Mouse (Mus musculus) myocyte (in vitro differentiated cells): ENCODE results near the gene Lrrc36. TPM values are rescaled to one million over a fixed set of nuclear protein-coding genes. Genes with fewer than 3 reads are reported as not detected.
A peak's percentile ranks its signal among the peaks of the same experiment; 100 is the strongest.

Source experiments
- H3K27me3 ChIP-seq: one replicate; pipeline ENCODE4 v1.6.1; 2011; ENCODE audit not compliant: control insufficient read depth, insufficient read depth, insufficient read length
- H3K36me3 ChIP-seq: one replicate; pipeline ENCODE4 v1.6.1; 2011; ENCODE audit not compliant: control insufficient read depth, insufficient read depth
- H3K4me2 ChIP-seq: one replicate; pipeline ENCODE4 v1.6.1; 2011; ENCODE audit warnings: low read depth, control low read depth
- H3K4me3 ChIP-seq: one replicate; pipeline ENCODE4 v1.5.1; 2011; ENCODE audit warnings: mild to moderate bottlenecking, control low read depth, moderate library complexity
- H3K79me2 ChIP-seq: one replicate; pipeline ENCODE4 v1.6.1; 2011; ENCODE audit not compliant: control insufficient read depth, insufficient read depth
- H3ac ChIP-seq: one replicate; pipeline ENCODE4 v1.6.1; 2011; ENCODE audit not compliant: control insufficient read depth, insufficient read length
- CEBPB ChIP-seq: IDR thresholded peaks from 2 replicates; pipeline ENCODE4 v1.6.1; 2011; ENCODE audit warnings: mild to moderate bottlenecking, moderate library complexity; ENCODE audit not compliant: poor library complexity, insufficient read depth, severe bottlenecking
- E2F4 ChIP-seq: IDR thresholded peaks from one replicate; pipeline ENCODE4 v1.6.1; 2011; ENCODE audit warnings: mild to moderate bottlenecking, control low read depth, moderate library complexity; ENCODE audit not compliant: insufficient read depth
- MAX ChIP-seq: IDR thresholded peaks from one replicate; pipeline ENCODE4 v1.6.1; 2011; ENCODE audit warnings: low read depth, mild to moderate bottlenecking, control low read depth
- MYOD1 ChIP-seq, 3 experiments: IDR thresholded peaks; one replicate each; pipeline ENCODE4 v1.6.1; 2011; ENCODE audit warnings: control low read depth in 2 of 3, low read depth in 2 of 3, mild to moderate bottlenecking in 2 of 3, moderate library complexity in 1 of 3; ENCODE audit not compliant: insufficient read length in 2 of 3, control insufficient read depth in 1 of 3
- MYOG ChIP-seq, 3 experiments: IDR thresholded peaks; one replicate each; pipeline ENCODE4 v1.6.1; 2011; ENCODE audit warnings: control low read depth in 2 of 3, low read depth in 2 of 3, mild to moderate bottlenecking in 2 of 3; ENCODE audit not compliant: insufficient read length in 2 of 3, control insufficient read depth in 1 of 3, insufficient read depth in 1 of 3
- POLR2A ChIP-seq: IDR thresholded peaks from one replicate; pipeline ENCODE4 v1.6.1; 2011; ENCODE audit warnings: low read depth, mild to moderate bottlenecking, control low read depth, moderate library complexity; ENCODE audit not compliant: insufficient read length
- POLR2AphosphoS2 ChIP-seq: IDR thresholded peaks from one replicate; pipeline ENCODE4 v1.6.1; 2011; ENCODE audit warnings: low read depth, control low read depth; ENCODE audit not compliant: insufficient read length
- REST ChIP-seq: IDR thresholded peaks from one replicate; pipeline ENCODE4 v1.6.1; 2011; ENCODE audit warnings: mild to moderate bottlenecking, control low read depth, moderate library complexity; ENCODE audit not compliant: insufficient read depth, insufficient read length
- SRF ChIP-seq: IDR thresholded peaks from one replicate; pipeline ENCODE4 v1.6.1; 2011; ENCODE audit warnings: low read depth; ENCODE audit not compliant: control insufficient read depth, insufficient read length
- TCF12 ChIP-seq: IDR thresholded peaks from one replicate; pipeline ENCODE4 v1.6.1; 2011; ENCODE audit warnings: mild to moderate bottlenecking, control low read depth; ENCODE audit not compliant: poor library complexity, insufficient read depth, severe bottlenecking
- TCF3 ChIP-seq: IDR thresholded peaks from one replicate; pipeline ENCODE4 v1.6.1; 2011; ENCODE audit warnings: low read depth, control low read depth; ENCODE audit not compliant: insufficient read length
- USF1 ChIP-seq: IDR thresholded peaks from one replicate; pipeline ENCODE4 v1.6.1; 2011; ENCODE audit warnings: low read depth, mild to moderate bottlenecking, control low read depth, moderate library complexity
- polyA plus RNA-seq: library from polyadenylated mRNA; unstranded; fragments of >200 nt; fragmentation: generic; extraction: Trizol; gene quantifications from one replicate; pipeline ENCODE4 v1.2.1, GENCODE M21; 2012; ENCODE audit warnings: missing spikeins

Gene Lrrc36
- polyA plus RNA-seq, 1 experiment = not detected

DNA sequence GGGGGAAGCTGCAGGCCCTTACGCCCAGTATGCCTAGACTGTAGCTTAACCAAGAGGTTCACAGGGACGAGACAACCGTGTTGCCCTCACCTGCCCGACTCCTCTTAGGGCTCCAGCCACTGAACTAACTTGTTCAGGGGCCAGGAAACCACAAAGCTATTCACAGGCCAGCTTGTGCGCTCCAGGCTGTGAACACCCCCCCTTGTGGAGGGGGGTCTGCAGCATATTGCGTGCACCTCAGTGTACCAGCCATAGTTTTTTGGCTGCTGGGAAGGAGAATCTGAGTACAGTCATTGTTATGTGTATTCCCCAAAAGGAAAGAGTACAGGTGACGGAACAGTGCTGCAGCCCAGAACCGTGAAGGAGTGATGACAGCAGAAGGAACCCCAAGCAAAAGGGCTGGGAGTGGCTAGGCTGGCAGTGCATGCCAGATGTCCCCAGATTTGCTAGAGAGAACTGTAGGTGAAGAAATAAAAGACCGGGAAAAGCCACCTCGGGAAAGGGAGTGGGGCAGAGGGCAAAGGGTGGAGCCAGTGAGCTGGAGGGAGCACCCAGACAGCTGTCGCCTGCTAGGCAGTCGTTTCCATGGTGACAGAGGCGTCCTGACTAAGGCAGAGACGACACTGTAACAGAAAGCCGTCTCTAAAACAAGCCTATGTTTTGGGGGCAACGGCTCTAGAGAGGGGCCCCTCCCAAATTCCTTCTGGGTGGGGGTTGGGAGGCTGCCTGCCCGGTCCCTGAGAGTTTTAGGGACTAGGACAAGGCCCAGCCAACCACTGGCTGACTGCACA lies 60.6 kb downstream of the Lrrc36 start:
- TF ChIP-seq MAX = no peak
- TF ChIP-seq REST = no peak
- peak; percentile 4 for TF ChIP-seq TCF12
- no peak for TF ChIP-seq CEBPB
- no peak for TF ChIP-seq USF1
- peak; percentile 51 to 92 (median 84) for TF ChIP-seq MYOD1 (IDR thresholded peaks at IDR 0.05; ENCODE audit: control insufficient read depth in 1 of 3, insufficient read length in 2 of 3, low read depth in 2 of 3)
- TF ChIP-seq POLR2AphosphoS2 = no peak
- TF ChIP-seq POLR2A = no peak
- no peak for TF ChIP-seq TCF3
- TF ChIP-seq MYOG (IDR thresholded peaks at IDR 0.05; ENCODE audit: control insufficient read depth in 1 of 3, insufficient read depth in 1 of 3, insufficient read length in 2 of 3, low read depth in 2 of 3) = peak; percentile 85 to 95 (median 93)
- TF ChIP-seq E2F4 = no peak
- no peak for TF ChIP-seq SRF
- H3K4me3 ChIP-seq = no peak overlapping the region
- H3K36me3 ChIP-seq = no peaks in the 10 kb centered on the region
- H3K27me3 ChIP-seq = no peaks in the 10 kb centered on the region
- H3K79me2 ChIP-seq = no peaks in the 10 kb centered on the region
- no peak overlapping the region for H3ac ChIP-seq
- peak overlapping the region; percentile 58 for H3K4me2 ChIP-seq

DNA sequence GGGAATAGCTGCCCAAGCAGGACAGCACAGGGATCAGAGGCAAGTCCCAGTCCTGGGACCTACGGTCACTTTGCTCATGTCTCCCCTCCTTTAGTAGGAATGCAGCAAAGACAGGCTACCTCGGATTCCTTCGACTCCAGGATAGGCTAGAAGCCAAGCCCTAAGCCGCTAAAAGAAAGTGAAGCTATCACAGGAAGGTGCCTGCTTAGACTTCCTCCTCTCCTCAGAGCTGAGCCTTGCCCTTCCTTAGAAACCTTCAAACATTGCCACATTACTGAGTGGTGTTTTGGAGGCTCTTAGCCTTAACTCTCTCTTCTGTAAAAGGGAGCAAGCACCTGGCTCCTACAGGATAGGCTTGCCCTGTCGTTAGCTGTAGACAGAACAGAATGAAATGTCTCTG lies 61.3 kb downstream of the Lrrc36 start:
- no peaks in the 10 kb centered on the region for H3K27me3 ChIP-seq
- H3K4me3 ChIP-seq = no peak overlapping the region
- no peak overlapping the region for H3ac ChIP-seq
- no peaks in the 10 kb centered on the region for H3K36me3 ChIP-seq
- TF ChIP-seq POLR2A (no peak), MYOD1 (IDR thresholded peaks at IDR 0.05; ENCODE audit: control insufficient read depth in 1 of 3, insufficient read length in 2 of 3, low read depth in 2 of 3) (no peak), TCF3 (no peak), MAX (no peak), REST (no peak), SRF (no peak), CEBPB (no peak), E2F4 (no peak), MYOG (IDR thresholded peaks at IDR 0.05; ENCODE audit: control insufficient read depth in 1 of 3, insufficient read depth in 1 of 3, insufficient read length in 2 of 3, low read depth in 2 of 3) (no peak), TCF12 (no peak), POLR2AphosphoS2 (no peak), USF1 (no peak)
- peak overlapping the region; percentile 58 for H3K4me2 ChIP-seq
- no peaks in the 10 kb centered on the region for H3K79me2 ChIP-seq

DNA sequence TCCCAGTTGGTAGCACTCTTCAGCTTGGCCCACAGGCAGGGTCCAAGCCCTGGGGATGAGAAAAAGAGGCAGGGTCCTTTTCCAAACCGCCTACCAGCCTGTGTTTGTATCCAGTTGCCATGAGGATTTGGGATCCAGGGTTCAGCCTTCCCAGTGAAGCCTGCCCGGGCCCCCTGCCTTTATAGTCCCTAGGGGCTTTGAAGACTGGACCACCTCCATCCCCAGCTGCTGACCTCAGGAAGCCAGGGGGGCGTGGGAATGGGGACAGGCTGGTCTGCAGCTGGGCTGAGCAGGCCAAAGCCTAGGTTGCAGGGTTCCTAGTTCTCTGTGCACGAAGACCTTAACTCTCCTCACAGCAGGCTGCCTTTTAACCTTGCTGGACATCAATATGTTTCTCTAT lies 61.9 kb downstream of the Lrrc36 start:
- H3K36me3 ChIP-seq = no peaks in the 10 kb centered on the region
- no peak overlapping the region for H3K4me2 ChIP-seq
- no peak overlapping the region for H3ac ChIP-seq
- TF ChIP-seq SRF = no peak
- no peak for TF ChIP-seq TCF12
- no peak for TF ChIP-seq MYOD1 (IDR thresholded peaks at IDR 0.05; ENCODE audit: control insufficient read depth in 1 of 3, insufficient read length in 2 of 3, low read depth in 2 of 3)
- TF ChIP-seq MYOG (IDR thresholded peaks at IDR 0.05; ENCODE audit: control insufficient read depth in 1 of 3, insufficient read depth in 1 of 3, insufficient read length in 2 of 3, low read depth in 2 of 3) = no peak
- TF ChIP-seq MAX = no peak
- TF ChIP-seq CEBPB = no peak
- H3K4me3 ChIP-seq = no peak overlapping the region
- H3K79me2 ChIP-seq = no peaks in the 10 kb centered on the region
- no peaks in the 10 kb centered on the region for H3K27me3 ChIP-seq

DNA sequence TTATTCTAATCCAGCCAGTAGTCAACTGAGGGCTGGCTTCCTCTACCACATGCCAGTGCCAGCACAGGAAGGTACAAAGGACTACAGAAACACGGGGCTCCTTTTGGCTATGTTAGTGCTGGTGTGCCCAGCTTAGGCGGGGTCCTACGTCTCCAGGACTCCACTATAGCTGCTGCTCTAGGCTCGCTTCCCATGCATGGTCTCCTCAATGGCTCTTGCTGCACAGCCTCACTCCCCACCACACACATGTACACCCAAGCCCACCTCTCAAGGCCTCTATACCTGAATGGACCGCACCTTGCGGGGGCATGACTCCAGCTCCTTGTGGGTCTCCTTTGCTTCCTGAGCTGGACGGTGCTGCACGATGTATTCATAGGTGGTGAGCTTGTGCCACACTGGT lies 62.4 kb downstream of the Lrrc36 start:
- no peak for TF ChIP-seq POLR2AphosphoS2
- no peak for TF ChIP-seq USF1
- no peak for TF ChIP-seq MYOG (IDR thresholded peaks at IDR 0.05; ENCODE audit: control insufficient read depth in 1 of 3, insufficient read depth in 1 of 3, insufficient read length in 2 of 3, low read depth in 2 of 3)
- no peak for TF ChIP-seq MAX
- no peak for TF ChIP-seq TCF3
- no peak for TF ChIP-seq POLR2A
- no peak for TF ChIP-seq TCF12
- no peak for TF ChIP-seq MYOD1 (IDR thresholded peaks at IDR 0.05; ENCODE audit: control insufficient read depth in 1 of 3, insufficient read length in 2 of 3, low read depth in 2 of 3)
- no peak for TF ChIP-seq REST
- TF ChIP-seq E2F4 = no peak
- no peak for TF ChIP-seq SRF
- TF ChIP-seq CEBPB = no peak
- H3K4me3 ChIP-seq = no peak overlapping the region

More for the DNA sequence above, 62.4 kb downstream of the Lrrc36 start:
- H3K27me3 ChIP-seq = no peaks in the 10 kb centered on the region
- H3K79me2 ChIP-seq = no peaks in the 10 kb centered on the region
- no peaks in the 10 kb centered on the region for H3K36me3 ChIP-seq
- H3ac ChIP-seq = no peak overlapping the region
- no peak overlapping the region for H3K4me2 ChIP-seq
